Mouse (Mus musculus) kidney, embryonic 14.5 days (tissue): ENCODE results near the gene Tpr. TPM values are rescaled to one million over a fixed set of nuclear protein-coding genes. Genes with fewer than 3 reads are reported as not detected.

Experiments used
- polyA plus RNA-seq: library from polyadenylated mRNA; unstranded; fragments of >200 nt; fragmentation: Nextera tagmentation; extraction: Ambion mirVana; gene quantifications from 2 replicates; pipeline ENCODE4 v1.2.1, GENCODE M21; 2014

Gene Tpr
- polyA plus RNA-seq, 1 experiment from 2014 or later, result 188 TPM

Other genes starting within 250 kb of the Tpr start
- not detected in 2 replicates for gene Pdc, start 73.4 kb upstream of the Tpr start, polyA plus RNA-seq
- gene Odr4, start 242 bp downstream of the Tpr start, polyA plus RNA-seq, result 35.5 and 36.1 TPM in 2 replicates
- gene Prg4, start 73.3 kb downstream of the Tpr start, polyA plus RNA-seq, result 0.87 and 0.89 TPM in 2 replicates